Mouse (Mus musculus) heart, adult 11 months (tissue): ENCODE data around the gene Itga3.

Source experiments
- DNase-seq: peaks from one replicate; pipeline ENCODE4 v3.0.0; 2022

The Itga3 gene

DNA sequence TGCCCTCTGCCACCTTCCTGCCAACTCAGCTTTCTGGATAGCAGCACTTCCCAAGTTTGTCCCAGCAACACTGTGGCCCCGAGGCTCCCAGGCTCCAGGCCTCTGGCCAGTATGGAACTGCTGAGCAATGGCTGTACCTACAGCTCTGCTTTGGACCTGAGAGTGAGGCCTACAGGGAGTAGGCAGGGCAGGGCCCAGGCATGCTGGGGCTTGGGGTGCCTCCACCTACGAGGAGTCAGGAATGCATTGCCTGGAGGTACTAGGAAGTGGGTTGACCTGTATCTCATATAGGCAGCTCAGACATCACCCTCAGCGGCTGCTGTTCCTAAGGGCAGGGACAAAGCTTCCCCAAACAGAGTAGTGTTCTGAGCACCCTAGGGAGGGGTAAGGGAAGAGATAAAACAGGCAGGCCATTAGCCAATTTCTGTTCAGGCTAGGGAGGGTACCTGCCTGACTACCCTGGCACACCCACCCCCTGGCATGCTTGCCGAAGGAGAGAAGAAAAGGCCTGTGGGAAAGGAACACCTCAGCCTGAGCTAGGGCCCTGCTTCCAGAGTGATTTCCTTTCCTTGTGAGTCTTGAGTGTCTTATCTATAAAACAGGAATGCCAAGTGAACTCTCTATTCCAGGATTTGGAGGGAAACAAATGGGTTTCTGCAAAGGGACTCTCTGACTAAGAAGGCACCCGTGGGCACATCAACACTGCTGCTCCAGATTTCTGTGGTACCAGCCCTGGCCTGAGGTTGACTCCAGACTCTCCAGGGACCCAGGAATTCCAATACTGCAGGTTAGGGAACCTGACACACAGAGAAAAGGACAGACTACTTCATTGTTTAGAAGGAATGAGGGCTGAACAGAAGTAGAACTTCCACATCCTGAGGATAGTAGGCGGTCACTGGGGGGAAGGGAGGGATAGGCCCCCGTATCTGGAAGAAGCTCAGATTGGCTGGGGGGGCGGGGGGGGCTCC lies 6.2 kb downstream of the Itga3 start:
- peak; percentile 92 for DNase-seq

DNA sequence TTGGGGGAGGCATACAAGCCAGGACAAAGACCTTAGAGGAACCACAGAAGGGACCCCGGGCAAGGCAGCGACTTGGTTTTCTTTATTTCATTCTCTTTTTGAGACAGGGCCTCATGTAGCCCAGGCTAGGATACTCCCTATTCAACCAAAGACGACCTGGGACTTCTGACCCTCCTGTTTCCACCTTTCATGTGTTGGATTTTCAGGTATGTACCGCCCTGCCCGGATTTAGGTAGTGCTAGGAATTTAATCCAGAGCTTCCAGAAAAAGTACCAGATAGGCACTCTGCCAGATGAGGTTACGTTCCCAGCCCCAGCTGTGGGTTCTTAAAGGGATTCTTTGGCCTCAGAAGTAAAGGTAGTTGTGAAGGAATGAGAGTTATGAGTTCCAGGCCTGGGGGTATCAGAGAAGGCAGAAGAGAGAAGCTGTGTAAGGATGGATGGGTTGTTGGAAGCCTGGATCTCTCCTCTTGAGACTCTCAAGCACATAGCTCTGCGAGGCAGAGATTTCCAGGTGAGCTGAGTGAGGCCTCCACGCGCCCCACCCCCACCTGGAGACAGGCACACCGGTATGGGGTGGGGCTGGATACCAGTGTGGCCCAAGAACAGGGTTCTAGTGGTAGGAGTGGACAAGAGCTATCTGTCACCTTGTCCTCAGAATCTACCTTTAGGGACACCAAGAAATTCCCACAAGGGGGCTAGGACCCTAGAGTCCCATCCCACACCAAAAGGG lies 7.2 kb downstream of the Itga3 start:
- peak; percentile 83 for DNase-seq

DNA sequence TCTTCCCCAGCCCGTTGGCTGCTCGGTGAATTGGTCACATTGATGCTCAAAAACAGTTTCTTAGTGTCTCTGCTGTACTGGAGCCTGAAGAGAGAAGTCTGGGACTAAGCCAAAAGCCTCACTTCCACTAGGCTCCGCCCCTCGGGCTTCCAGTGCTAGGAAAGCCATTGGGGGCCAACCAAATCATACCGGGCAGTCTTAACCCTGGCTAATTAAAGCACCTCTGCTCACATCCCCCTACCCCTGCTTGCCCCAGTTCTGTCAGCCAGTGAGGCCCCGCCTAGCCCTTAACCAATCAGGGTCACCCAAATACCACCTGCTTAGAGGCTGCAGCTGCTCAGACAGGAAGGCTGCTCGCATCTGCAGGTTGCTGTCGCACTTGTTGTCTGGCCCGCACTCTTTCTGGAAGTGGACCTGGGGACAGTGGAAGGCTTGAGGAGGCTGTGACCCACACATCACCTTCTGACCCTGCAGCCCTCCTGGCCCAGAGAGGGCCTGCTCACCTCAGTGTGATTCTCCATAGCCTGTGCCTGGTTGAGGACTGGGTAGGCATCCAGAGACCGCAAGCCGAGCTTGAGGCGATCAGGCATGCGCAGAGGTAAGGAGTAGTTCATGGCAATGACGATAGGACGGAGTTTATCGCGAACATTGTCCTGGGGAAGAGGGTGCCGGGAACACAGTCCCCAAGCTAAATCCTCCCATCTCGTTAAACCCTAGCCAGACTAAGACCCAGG lies 19.7 kb downstream of the Itga3 start:
- peak; percentile 74 for DNase-seq

DNA sequence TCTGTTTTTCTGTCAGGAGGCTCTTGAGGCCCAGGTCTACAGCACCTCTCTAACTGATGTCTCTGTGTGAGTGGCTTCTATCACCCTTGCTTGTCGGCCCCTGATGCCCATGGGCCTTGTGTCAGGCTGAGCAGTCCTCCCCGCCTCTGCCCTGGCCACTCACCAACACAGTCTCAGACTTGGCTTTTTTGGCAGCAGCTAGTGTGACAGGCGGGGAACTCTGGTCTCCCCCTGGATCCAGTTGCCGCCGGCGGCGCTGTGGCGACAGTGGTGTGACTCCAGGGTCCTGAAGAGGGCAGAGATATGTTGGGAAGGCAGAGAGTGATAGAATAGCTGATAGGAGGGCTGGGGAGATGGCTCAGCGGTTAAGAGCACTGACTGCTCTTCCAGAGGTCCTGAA lies 23.5 kb downstream of the Itga3 start:
- DNase-seq: peak; percentile 86

DNA sequence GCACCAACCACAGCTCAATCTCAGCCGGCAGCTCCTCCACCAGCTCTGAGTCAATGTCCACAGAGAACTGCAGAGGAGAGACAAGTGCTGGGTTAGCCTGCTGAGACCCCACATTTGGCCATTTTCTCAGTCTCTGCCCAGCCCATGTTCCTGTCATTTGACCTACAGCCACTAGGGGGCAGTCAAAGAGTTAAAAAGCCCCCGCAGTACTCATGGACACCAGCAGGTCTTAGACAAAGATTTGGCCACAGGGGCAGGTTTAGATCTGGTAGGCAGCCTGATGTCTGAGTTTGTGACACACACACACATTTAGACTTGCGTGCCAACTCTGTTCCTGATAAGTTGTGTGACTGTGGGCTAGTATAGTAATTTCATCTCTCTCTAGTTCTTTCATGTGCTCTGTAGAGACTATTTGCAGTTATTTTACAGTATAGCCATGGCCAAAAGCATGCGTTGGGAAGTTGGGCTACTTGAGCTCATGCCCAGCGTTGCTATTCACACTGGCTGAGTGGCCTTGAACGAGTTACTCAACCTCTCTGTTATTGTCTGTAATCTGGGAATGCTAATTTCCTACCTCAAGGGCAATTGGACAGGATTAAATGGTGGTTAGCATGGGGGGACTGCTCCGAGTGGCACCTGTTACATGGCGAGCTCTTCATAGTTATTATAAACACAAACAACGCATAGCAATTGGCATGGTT lies 29.5 kb downstream of the Itga3 start:
- peak; percentile 95 for DNase-seq

DNA sequence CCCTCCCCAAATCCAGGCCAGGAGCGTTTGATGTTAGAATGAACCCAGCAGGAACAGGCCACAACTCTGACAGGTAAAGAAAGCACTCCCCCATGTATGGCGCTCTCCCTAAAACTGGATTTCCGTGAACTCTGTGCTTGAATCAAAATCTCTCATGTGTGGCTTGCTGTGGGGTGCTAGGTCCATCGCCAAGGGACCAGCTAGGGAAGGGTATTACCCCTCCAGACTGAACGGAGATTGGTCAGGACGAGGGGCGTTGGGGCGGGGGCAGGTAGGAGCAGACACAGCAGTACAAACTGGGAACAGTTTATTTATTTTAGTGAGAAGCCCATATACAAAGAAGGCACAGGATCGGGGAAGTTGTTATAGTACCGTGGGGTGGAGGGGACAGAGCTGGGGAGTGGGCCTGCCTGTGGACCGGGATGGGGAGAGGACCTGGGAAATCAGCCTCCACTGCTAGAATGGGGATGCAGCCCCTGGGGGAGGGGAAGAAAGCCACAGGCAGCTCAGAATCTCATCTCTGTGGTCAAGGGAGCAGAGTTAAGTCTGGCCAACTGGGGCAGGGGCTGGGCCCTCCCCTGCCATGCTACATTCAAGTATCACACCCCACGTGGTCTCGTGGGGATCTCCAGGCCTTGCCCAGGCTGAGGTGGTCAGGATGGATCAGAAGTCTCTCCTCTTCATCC lies 32.3 kb downstream of the Itga3 start:
- no peak for DNase-seq

DNA sequence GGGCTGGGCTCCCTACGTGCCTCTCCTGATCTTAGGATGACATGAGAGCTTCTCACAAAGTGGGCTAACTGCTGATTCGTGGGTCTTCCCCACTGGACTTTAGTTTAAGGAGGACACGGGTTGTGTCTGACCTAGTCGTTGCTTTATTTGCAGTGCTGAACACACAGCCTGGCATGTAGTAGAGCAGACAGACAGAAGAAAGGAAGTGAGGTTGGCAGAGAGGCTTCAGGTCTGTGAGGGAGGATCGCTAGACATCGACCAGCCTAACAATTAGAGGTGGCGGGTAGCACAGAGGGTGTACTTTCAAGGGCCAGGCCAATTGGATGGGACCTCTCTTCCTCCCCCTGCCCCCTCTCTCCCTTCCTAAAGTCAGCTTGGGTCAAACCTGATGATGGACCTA lies 33.0 kb downstream of the Itga3 start:
- DNase-seq: no peak

DNA sequence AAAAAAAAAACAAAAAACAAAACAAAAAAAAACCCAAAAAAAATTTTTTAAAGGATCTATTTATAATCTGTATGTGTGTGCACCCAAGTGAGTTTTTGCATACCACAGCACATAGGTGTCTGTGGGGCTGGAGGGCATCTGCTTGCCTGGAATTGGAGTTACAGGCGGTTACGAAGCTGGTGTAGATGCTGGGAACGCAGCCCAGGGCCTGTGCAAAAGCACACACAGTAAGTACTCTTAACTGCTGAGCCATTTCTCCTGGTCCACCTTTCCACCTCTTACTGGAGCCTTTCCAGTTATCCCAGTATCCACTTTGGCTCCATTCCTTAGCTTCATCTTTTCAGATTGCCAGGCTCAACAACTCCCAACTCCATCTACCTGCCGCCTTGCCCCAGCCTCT lies 33.5 kb downstream of the Itga3 start:
- no peak for DNase-seq

DNA sequence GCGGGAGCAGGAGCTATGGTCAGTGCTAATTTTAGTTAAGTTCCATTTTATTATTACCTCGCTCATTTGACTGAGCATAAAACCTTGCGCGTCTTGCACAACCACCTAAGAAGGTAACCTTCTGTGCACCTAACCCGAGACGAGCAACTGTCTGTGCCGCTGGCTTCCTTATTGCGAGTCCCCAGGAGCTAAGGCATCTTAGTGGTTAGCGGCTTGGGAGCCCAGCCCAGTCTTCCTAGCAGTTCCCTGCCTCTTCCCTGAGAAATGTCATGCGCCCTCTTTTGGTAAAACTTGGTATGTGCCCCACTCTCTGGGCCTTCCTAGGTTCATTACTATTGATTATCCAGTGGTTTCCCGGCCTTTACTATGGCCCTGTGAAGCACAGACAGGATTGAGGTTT lies 34.5 kb downstream of the Itga3 start:
- DNase-seq: peak; percentile 98

DNA sequence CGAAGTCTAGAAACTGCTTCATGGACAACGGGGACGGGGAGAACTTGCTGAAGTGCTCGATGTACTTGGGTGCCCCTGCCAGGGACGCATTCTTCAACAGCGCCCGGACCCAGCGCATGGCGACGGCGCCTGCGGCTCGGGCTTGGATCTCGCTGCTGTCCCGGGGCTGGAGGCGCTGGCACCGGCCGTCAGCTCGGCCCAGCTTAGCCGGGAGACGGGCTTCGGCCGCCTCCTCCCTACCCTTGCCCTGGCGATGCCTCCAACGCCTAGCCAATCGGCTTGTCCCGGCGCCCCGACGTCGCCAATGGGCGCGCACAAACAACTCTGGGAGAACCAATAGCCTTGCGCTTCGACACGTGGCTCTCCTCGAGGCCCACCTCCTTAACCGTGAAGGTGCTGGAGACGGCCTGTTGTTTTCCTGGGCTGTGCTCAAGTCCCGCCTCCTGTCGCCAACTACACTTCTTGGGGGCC lies 35.4 kb downstream of the Itga3 start, which contains the start of gene Pdk2:
TSS of gene Pdk2 (minus strand) at position 216 of the 471 bp plus-strand sequence.
- DNase-seq: peak; percentile 100

DNA sequence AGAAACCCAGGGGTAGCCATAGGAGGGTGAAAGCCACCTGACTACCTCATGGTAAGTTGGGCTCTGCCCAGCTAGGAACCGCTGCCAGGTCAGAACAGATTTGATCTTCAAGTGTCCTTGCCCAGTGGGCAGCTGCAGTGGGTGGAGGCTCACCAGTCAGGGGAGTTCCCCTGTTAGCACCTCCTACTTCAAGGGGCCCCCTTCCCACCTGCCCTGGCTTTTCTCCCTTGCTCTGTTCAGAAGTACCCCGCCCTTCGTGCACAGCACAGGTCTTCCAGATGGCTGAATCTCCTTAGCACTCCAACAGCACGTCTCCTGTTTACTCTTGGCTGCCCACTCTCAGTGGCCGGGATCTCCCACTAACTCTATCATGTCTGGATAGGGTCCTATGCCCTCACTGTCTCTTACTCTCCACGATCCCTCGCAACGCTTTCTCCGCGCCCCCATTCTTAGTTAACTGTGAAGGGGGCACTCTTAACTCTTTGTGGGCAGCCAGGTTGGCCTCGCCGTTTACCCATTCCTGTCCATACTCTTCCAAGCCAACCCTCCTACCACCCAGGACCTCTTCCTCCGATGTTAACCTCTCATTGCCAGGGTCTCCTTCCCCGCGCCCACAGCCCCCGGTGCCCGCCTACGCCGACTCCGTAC lies 36.0 kb downstream of the Itga3 start:
- peak; percentile 99 for DNase-seq

DNA sequence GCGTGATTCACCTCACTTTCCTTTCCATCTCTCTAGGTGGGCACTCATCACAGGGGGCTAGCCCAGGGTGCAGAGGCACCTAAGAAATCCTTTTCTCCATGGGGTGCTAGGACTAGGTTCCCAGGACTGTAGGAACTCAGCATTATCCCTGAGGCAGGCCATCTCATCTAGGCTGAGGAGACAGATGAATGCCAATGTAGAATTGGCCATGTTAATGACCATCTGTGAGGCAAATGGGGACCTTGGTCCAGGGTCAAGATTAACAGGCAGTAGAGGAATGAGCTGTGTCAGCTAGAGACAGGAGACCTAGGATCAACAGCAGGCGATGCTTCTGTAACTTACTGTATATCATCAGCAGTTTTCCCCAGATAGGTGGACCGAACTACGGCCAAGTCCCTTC lies 36.8 kb downstream of the Itga3 start:
- DNase-seq: no peak

DNA sequence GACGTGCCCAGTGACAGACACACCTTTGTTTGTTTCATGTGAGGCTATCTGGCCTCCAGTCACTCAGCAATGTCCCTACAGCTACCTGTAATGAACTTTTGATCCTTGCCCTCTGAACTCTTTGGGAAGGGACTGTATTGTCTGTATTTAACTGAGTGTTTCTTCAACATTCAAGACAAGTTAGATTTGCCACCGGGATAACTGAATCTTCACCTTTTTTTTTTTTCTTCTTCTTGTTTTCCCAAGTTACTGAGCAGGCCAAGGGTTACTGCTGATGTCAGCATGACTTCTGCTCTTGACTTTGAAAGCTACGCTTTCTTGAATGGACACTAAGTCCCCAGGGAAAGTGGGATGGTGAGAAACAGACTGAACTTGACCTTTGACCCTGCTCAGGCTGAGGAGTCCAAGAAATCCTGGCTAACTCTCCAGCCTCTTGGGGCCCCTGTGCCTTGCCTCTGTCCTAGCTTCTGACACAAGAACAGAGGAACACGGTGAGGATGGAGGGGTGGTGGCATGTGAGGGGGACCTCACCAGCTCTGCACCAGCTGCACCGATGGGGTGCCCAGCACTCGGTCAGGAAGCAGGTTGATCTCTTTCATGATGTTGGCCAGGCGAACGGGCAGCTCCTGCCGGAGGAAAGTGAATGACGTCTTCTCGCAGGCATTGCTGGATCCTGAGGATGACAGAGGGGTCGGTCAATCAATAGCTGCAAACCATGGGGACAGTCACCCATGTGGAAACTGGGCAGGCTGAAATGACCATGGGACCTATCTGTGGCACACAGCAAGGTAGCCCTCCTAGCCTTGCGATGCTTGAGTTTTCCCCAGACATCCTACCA lies 37.6 kb downstream of the Itga3 start:
- DNase-seq: peak; percentile 94

DNA sequence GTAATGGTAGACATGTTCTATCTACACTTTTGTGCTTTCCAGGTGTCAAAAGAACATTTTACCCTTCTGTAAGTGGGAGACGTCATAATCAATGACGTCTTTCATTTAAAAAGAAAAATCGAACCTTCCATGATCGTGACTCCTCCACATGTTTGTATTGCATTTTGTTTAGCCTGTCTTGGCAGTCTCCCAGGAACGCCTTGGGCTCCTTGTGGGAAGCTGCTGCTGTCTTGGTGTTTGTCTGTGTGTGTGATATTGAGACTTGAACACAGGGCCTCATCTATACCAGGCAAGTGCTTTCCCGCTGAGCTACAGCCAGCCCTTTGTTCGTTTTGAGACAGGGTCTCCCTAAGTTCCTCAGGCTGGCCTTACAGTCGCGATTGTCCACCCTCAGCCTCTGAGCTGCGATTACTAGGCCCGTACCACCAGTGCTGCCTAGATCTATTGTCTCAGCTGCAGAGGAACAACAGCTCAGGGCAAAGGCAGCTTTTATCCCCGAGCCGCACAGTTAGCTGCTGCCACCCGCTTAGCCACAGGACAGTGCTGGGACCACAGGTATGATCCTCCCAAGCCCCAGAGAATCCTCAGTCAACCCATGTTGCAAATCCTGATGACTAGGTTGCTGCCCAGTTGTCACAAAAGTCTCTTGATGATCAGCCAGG lies 38.3 kb downstream of the Itga3 start:
- DNase-seq: no peak

DNA sequence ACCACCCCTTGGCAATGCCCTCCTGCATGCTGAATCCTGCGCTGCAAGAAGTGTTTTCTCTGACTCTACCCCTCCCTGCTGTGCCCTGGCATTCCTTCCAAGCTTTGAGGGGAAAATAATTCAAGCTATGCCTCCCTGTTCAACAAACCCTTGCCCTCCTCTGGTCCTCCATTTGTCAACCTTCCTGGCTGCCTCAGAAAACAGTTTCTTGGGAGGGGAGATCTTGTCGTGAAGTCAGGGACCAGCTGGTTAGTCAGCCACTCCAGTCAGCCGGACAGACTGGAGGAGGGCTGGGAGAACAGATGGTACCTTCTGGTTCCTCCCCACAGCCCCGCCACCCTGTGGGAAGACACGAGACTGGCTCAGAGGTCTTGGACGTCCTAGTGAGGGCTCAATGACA lies 39.3 kb downstream of the Itga3 start:
- DNase-seq: no peak

DNA sequence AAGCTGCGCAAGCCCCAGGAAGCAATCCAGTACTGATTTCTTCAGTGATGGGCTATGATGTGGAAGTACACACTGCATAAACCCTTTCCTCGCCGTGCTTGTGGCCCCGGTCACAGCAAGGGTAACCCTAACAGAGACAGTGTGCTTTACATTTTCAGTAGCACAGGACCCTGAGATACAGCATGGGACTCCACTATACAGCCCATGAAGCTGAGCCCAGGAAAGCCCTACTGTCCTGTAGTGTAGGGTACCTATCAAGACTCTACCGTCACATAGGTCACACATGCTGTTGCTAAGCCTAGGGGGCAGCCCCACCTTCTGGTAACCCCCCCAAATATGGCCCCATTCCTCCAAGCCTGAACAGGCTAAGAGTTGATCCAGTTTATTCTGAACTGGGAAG lies 40.1 kb downstream of the Itga3 start:
- DNase-seq: no peak

DNA sequence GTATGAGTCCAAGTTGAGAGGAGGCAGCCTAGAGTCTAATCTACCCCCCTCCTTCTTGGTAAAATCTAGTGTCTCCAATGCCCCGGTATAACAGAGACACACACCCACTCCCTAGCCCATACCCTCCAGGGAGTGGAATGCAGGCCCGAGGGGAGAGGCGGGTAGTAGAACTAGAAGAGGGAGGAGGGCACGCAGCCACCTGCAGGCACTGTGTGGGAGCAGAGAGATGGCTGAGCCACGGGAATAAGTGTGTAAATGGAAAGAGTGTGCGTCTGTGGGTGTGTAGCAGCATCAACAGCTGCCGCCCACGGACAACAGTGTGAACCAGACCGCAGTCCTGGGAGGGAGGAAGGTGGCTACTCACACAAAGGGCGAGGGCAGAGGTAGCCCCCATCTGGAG lies 41.7 kb downstream of the Itga3 start:
- DNase-seq: no peak

DNA sequence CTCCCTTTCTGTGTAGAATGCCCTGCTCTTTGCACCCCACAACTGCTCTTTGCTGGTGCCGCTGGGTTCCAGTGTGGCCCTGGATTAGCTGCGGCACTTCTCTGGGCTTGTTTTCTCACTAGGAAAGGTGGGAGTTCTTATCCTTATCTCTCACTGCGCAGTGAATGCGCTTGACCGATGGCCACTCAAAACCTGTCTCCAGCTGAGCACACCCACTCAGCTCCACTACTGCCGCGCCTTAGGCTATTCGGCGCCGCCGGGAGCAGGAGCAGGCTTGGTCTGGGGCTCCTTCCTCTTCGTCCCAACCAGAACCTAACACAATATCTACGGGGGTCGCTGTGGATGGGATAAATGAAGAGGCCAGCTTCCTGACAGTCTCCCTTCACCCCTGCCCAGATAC lies 43.0 kb downstream of the Itga3 start:
- no peak for DNase-seq

DNA sequence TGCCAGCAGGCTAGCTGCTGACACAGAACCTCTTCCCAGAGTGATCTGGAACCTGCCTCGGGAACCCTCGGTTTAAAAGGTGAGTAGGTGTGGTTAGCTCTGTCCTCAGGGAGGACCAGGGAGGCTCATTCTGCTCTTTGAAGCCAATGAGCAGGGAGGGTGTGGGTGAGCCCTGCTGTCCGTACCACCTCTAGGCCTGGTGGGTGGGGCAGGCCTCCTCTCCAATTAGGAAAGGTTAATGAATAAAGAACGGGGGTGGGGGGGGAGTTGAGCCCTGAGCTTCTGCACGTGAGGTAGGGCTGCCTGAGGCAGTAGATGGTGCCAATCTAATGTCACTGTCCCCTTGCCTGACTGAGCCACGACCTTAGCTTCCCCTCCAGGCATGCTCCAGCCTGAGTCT lies 43.7 kb downstream of the Itga3 start:
- DNase-seq: no peak
